Mouse (Mus musculus) forebrain, embryonic 14.5 days (tissue): ENCODE results near the gene Rap1gap2. TPM values are rescaled to one million over a fixed set of nuclear protein-coding genes. Genes with fewer than 3 reads are reported as not detected.
A peak's percentile ranks its signal among the peaks of the same experiment; 100 is the strongest.

Source experiments
- ATAC-seq: fragments of 200-750 bp; cut with Nextera tagmentation; 2 replicates; pipeline ENCODE4 v1.8.0; 2017; ENCODE audit warnings: mild to moderate bottlenecking, moderate library complexity
- DNase-seq: peaks from one replicate; pipeline ENCODE4 v3.0.0-alpha.2; 2015; ENCODE audit warnings: low spot score
- H3K27ac ChIP-seq: fragments of 300-500 bp; sonication (generic); 2 replicates; pipeline ENCODE4 v1.5.1; 2014; ENCODE audit warnings: low read depth, mild to moderate bottlenecking, control low read depth, low read length, moderate library complexity
- H3K27me3 ChIP-seq: fragments of 300-500 bp; sonication (generic); replicated peaks from 2 replicates; pipeline ENCODE4 v1.6.1; 2014; ENCODE audit warnings: low read length, control low read depth, mixed read lengths; ENCODE audit not compliant: control insufficient read depth, insufficient read depth
- H3K36me3 ChIP-seq: fragments of 300-500 bp; sonication (generic); 2 replicates; pipeline ENCODE4 v1.6.1; 2014; ENCODE audit warnings: low read length, control low read depth; ENCODE audit not compliant: control insufficient read depth, insufficient read depth
- H3K4me1 ChIP-seq: fragments of 300-500 bp; sonication (generic); 2 replicates; pipeline ENCODE4 v1.6.1; 2014; ENCODE audit warnings: antibody characterized with exemption, low read length, control low read depth; ENCODE audit not compliant: control insufficient read depth, insufficient read depth
- H3K4me2 ChIP-seq: fragments of 300-500 bp; sonication (generic); 2 replicates; pipeline ENCODE4 v1.6.1; 2014; ENCODE audit warnings: mild to moderate bottlenecking, control low read depth, low read length
- H3K4me3 ChIP-seq: fragments of 300-500 bp; sonication (generic); 2 replicates; pipeline ENCODE4 v1.5.1; 2014; ENCODE audit warnings: low read depth, low read length, control low read depth
- H3K9ac ChIP-seq: fragments of 300-500 bp; sonication (generic); 2 replicates; pipeline ENCODE4 v1.6.1; 2014; ENCODE audit warnings: mild to moderate bottlenecking, low read length, control low read depth, moderate library complexity
- H3K9me3 ChIP-seq: fragments of 300-500 bp; sonication (generic); replicated peaks from 2 replicates; pipeline ENCODE4 v1.6.1; 2016; ENCODE audit warnings: low read length, control low read depth, mixed read lengths; ENCODE audit not compliant: control insufficient read depth
- WGBS: fragments of 180-500 bp; shearing (Covaris S2); extraction: QIAGEN DNeasy Blood & Tissue Kit; methylation state at CpG from one replicate; pipeline ENCODE4 v1.1.7; 2014; 5-methylcytosine and 5-hydroxymethylcytosine counted together
- polyA plus RNA-seq: library from polyadenylated mRNA; unstranded; fragments of >200 nt; fragmentation: Nextera tagmentation; extraction: Ambion mirVana; gene quantifications from 2 replicates; pipeline ENCODE4 v1.2.1, GENCODE M21; 2014

The Rap1gap2 gene
- polyA plus RNA-seq, 1 experiment from 2014 or later: 5.1 TPM

GRCm38 (mm10) chr11:74405201-74405600 lies 205.5 kb downstream of the Rap1gap2 start:
- Histone ChIP-seq H3K4me1 (peaks cover 19% of the 10 kb centered on the region), H3K9ac (no peak overlapping the region), H3K4me3 (no peak overlapping the region), H3K4me2 (no peak overlapping the region), H3K27me3 (no peaks in the 10 kb centered on the region), H3K9me3 (no peaks in the 10 kb centered on the region), H3K27ac (no peak overlapping the region), H3K36me3 (no peaks in the 10 kb centered on the region)
- no peak for DNase-seq
- 71% methylated on average over 7 of the region's 7 CpGs for WGBS
- ATAC-seq: no peak

GRCm38 (mm10) chr11:74404216-74404615 lies 206.5 kb downstream of the Rap1gap2 start:
- Histone ChIP-seq H3K36me3 (no peaks in the 10 kb centered on the region), H3K4me2 (no peak overlapping the region), H3K9ac (no peak overlapping the region), H3K27me3 (no peaks in the 10 kb centered on the region), H3K4me3 (no peak overlapping the region), H3K9me3 (no peaks in the 10 kb centered on the region), H3K4me1 (peaks cover 9% of the 10 kb centered on the region), H3K27ac (no peak overlapping the region)
- DNase-seq: no peak
- 79% methylated on average over 2 of the region's 2 CpGs for WGBS
- ATAC-seq: no peak

DNA sequence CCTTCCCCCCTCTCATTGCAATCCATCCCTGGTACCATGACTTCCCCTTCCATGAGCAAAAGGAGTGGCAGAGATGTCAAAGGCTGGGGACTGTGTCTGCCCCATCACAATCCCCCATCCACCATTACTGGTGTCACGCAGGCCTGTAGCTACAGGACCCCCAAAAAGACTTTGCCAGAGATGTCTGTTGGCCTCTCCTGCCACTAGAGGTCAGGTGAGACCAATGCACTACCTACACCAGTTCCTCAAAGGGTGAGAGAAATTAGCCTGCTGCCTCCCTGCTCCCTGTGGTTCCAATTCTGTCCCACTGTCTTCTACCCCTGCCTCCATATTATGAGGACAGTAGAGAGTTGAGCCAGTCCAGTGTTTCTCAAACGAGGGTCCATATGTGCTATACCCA lies 208.6 kb downstream of the Rap1gap2 start:
- no peak overlapping the region for H3K4me2 ChIP-seq

DNA sequence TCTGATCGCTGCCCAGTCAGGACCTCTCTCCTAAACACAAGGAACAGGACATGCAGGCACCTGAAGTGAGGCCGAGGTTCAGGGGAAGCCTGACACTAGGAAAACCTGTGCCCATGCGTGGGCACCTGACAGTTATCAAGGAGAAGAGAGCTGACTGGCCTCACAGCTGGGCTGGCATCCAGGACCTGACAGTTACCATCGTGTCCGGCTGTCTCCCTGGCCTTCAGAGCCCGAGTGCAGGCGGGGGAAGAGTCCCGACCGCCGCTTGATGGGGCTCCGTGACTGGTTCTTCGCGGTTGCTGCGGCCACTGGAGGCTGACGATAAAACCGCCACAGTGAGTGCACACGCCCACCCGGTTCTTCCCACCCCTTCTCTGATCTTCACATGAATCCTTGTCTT lies 215.1 kb downstream of the Rap1gap2 start:
- Histone ChIP-seq H3K27ac (no peak overlapping the region), H3K4me3 (no peak overlapping the region), H3K4me2 (no peak overlapping the region), H3K9ac (no peak overlapping the region), H3K9me3 (no peaks in the 10 kb centered on the region), H3K27me3 (no peaks in the 10 kb centered on the region), H3K36me3 (no peaks in the 10 kb centered on the region), H3K4me1 (peaks cover 5% of the 10 kb centered on the region; the same call in 1 of the 2 replicates)
- ATAC-seq: no peak
- no peak for DNase-seq
- 86% methylated on average over 18 of the region's 18 CpGs for WGBS

More for the DNA sequence above, 208.6 kb downstream of the Rap1gap2 start:
- Histone ChIP-seq H3K4me1 (no peaks in the 10 kb centered on the region), H3K9ac (no peak overlapping the region), H3K27me3 (no peaks in the 10 kb centered on the region), H3K4me3 (no peak overlapping the region), H3K36me3 (no peaks in the 10 kb centered on the region), H3K27ac (no peak overlapping the region), H3K9me3 (no peaks in the 10 kb centered on the region)
- ATAC-seq (no peak), DNase-seq (peak; percentile 49)
- WGBS: 60% methylated on average over 2 of the region's 2 CpGs

GRCm38 (mm10) chr11:74393489-74393888 lies 217.2 kb downstream of the Rap1gap2 start:
- Histone ChIP-seq H3K9ac (no peak overlapping the region), H3K27ac (no peak overlapping the region), H3K4me3 (no peak overlapping the region), H3K9me3 (no peaks in the 10 kb centered on the region), H3K36me3 (no peaks in the 10 kb centered on the region), H3K4me2 (no peak overlapping the region), H3K4me1 (peaks cover 5% of the 10 kb centered on the region; the same call in 1 of the 2 replicates), H3K27me3 (no peaks in the 10 kb centered on the region)
- peak; percentile 77 for ATAC-seq
- DNase-seq: peak; percentile 74
- WGBS: 30% methylated on average over 5 of the region's 5 CpGs

DNA sequence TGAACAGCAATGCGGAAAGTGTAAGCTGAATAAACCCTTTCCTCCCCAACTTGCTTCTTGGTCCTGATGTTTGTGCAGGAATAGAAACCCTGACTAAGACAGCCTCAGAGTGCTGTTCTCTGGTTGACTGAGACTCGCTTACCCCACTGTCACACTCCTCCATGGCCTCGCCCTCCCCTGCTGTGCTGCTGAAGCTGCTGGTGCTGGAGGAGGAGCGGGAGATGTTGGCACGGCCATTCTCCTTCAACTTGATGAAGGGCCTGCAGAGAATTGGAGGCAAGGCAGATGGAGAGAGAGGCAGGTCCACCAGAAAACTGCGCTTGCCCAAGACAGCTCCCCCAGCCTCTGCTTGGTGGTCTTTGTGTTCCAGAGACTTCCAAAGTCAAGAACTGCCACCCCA lies 217.8 kb downstream of the Rap1gap2 start:
- Histone ChIP-seq H3K4me3 (no peak overlapping the region), H3K4me2 (no peak overlapping the region), H3K27ac (no peak overlapping the region), H3K9me3 (no peaks in the 10 kb centered on the region), H3K27me3 (no peaks in the 10 kb centered on the region), H3K9ac (no peak overlapping the region), H3K36me3 (no peaks in the 10 kb centered on the region), H3K4me1 (peaks cover 5% of the 10 kb centered on the region; the same call in 1 of the 2 replicates)
- DNase-seq (no peak), ATAC-seq (no peak)
- 78% methylated on average over 6 of the region's 6 CpGs for WGBS

GRCm38 (mm10) chr11:74391899-74392298 lies 218.8 kb downstream of the Rap1gap2 start:
- 90% methylated on average over 11 of the region's 11 CpGs for WGBS
- no peak overlapping the region for H3K27ac ChIP-seq
- H3K4me1 ChIP-seq: peaks cover 5% of the 10 kb centered on the region; the same call in 1 of the 2 replicates

GRCm38 (mm10) chr11:74387203-74387602 lies 223.5 kb downstream of the Rap1gap2 start:
- WGBS: 84% methylated on average over 5 of the region's 5 CpGs
- no peak for ATAC-seq

More at GRCm38 (mm10) chr11:74391899-74392298, 218.8 kb downstream of the Rap1gap2 start:
- Histone ChIP-seq H3K27me3 (no peaks in the 10 kb centered on the region), H3K4me3 (no peak overlapping the region), H3K4me2 (no peak overlapping the region), H3K9me3 (no peaks in the 10 kb centered on the region), H3K9ac (no peak overlapping the region), H3K36me3 (no peaks in the 10 kb centered on the region)
- no peak for DNase-seq
- ATAC-seq: no peak

DNA sequence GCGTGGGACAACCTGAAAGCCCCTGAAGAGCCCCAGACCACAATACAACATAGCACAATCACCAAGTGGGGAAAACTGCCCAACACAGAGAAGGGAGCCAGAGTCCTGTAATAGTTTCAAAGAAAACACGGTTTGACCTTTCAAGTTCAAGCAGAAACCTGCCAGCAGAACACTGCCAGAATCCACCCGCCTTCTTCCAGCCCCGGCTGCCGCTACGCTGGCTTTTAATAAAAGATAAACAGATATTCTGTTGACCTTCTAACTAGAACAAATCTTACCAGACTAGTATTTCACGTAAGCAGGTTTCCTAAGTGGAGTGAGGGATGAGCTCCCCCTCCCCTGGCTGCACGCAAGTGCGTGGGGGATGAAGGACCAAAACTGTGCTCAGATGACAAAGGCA lies 225.0 kb downstream of the Rap1gap2 start:
- no peak for ATAC-seq
- Histone ChIP-seq H3K27me3 (no peaks in the 10 kb centered on the region), H3K36me3 (no peaks in the 10 kb centered on the region), H3K9ac (no peak overlapping the region), H3K27ac (no peak overlapping the region), H3K9me3 (no peaks in the 10 kb centered on the region), H3K4me2 (no peak overlapping the region), H3K4me1 (no peaks in the 10 kb centered on the region), H3K4me3 (no peak overlapping the region)
- 85% methylated on average over 9 of the region's 9 CpGs for WGBS
- DNase-seq: no peak

More at GRCm38 (mm10) chr11:74387203-74387602, 223.5 kb downstream of the Rap1gap2 start:
- Histone ChIP-seq H3K36me3 (no peaks in the 10 kb centered on the region), H3K4me1 (no peaks in the 10 kb centered on the region), H3K27me3 (no peaks in the 10 kb centered on the region), H3K27ac (no peak overlapping the region), H3K9me3 (no peaks in the 10 kb centered on the region), H3K9ac (no peak overlapping the region), H3K4me3 (no peak overlapping the region), H3K4me2 (no peak overlapping the region)
- no peak for DNase-seq
